Mouse (Mus musculus): ENCODE measurements around the gene Ccdc63.

DNA sequence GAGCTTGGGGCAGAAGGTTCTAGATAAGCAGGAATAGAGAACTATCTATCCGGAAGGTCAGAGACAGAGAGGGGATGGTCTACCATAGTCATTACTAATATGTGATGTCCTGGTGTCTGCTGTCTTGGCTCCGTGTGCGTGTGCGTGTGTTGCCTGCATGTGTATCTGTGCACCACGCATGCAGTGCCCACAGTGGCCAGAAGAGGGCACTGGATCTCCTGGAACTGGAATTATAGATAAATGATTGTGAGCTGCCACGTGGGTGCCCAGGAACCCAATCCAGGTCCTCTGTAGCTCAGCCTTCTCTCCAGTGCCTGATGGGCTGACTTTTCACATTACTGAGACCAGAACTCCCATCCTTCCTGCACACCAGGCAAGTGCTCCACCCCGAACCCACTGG is 60.8 kb downstream of the Ccdc63 start:
- TF ChIP-seq CTCF (IDR thresholded peaks at IDR 0.05; ENCODE audit: control insufficient read depth, insufficient read depth, insufficient read length): no peak
- TF ChIP-seq USF1 (IDR thresholded peaks at IDR 0.05; ENCODE audit: low read depth): no peak
- TF ChIP-seq MAX (IDR thresholded peaks at IDR 0.05): no peak
- TF ChIP-seq CEBPB (IDR thresholded peaks at IDR 0.05; ENCODE audit: low read depth): no peak
- TF ChIP-seq FOSL1 (IDR thresholded peaks at IDR 0.05; ENCODE audit: insufficient read depth, low read length, poor library complexity, severe bottlenecking): no peak
- TF ChIP-seq MYOG (IDR thresholded peaks at IDR 0.05; ENCODE audit: control insufficient read depth, extremely low read depth, insufficient read length): no peak
